Mouse (Mus musculus) c-Kit-positive CD71-positive TER-119-positive erythroid progenitor cells, embryonic 14.5 days (primary cell): ENCODE data around the gene Atp6v0b.

Source experiments
- DNase-seq: peaks from one replicate; pipeline ENCODE4 v3.0.0-alpha.2; 2013; ENCODE audit warnings: low spot score

Gene Atp6v0b

DNA sequence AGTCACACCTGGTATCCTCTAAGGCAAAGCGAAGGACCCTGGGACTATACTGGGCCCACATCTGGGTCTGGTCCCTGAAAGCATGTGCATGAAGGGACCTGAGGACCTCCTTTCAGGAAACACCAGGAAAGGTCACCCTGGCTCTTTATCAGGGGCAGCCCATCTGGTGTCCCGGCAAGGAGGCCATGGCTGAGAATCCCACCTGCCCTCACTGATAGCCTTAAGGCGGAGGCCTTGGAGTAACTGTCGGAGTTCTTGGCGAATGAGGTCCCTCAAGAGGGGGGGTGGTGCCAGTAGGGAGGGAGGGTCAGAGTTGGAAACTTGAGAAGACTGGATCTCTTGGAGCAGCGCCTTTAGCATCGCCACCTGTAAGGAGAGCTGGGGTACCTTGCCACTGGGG lies 15.3 kb downstream of the Atp6v0b start:
- peak; percentile 46 for DNase-seq

DNA sequence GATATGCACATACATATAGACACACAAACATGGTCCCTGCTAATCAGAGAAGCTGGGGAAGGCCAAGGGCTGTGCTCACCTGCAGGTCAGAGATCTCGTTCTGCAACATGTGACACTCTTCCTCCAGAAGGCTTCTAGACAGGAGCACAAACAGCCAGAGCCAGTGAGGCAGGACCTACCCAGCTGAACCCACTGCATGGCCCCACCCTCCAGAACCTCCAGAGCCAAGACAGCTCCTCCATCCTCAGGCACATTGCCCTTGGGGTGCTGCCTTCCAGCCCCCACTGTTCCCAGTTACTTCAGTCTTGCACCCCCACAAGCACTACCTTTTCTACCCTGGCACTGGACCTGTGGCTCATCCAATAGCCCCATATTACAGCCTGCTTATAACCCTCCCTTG lies 16.7 kb downstream of the Atp6v0b start:
- DNase-seq = no peak

DNA sequence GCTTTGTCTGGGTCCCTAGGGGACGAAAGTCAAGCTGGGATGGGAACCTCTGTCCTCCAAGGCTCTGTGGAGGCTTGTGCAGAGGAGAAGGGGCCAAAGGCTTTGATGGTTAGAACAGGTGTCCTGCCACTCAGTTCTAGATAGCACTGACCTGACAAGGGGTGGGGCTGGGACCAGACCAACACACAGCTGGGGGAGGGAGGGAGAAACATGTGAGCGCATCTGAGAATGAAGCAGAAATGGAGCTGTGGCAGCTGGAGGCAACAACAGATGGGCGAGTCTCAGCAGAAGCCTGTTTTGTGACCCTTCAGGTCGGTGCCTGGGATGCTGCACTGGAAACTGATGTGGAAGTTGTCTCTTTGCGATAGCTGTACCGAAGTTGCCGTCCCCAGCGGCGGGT lies 17.8 kb downstream of the Atp6v0b start:
- no peak for DNase-seq

DNA sequence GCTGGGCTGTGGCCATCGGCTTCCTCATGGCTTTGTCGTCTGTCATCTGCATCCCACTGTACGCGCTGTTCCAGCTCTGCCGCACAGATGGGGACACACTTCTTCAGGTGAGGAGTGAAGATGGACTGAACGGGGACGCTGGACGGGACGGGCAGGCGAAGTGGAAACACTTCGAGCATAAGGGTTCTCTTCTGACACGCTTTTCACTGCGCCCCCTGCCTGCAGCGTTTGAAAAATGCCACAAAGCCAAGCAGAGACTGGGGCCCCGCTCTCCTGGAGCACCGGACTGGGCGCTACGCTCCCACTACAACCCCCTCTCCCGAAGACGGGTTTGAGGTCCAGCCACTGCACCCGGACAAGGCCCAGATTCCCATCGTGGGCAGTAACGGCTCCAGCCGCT lies 19.3 kb downstream of the Atp6v0b start:
- peak; percentile 59 for DNase-seq

DNA sequence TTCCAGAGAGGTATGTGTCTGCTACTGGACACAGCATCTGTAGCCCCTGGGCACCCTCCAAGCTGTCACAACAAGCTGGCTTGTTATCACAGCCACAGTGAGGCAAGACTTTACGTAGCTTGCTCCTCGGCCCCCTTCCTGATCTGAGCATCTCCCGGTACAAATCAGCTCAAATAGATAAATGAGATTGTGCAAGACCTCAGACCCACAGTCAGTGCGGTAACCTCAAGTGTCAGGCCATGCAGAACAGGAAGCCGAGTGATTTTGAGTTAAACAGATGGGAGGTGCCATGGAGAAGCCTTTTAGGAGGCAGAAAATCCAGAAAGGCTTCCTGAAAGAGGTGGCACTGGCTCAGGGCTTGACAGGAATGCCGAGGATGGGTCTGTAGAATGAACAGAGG lies 20.1 kb downstream of the Atp6v0b start:
- no peak for DNase-seq

DNA sequence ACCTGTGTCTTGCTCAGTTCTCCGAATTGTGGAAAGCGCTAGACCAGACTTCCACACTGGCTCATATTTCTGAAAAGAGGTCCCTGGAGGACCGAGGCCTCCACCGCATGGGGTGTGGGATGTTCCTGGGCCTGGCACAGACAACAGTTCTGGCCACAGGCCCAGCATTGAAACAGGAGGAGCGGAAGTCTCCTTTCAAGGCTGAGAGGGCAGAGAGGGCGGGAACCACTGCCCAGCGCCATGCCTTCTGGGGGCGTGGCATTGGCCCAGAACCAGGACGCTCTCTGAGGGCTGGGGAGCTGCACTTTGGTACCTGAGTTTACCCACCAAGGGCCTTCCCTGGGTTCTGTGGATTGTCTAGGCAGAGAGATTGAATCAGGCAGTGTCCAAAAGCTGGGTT lies 21.1 kb downstream of the Atp6v0b start:
- DNase-seq = no peak

DNA sequence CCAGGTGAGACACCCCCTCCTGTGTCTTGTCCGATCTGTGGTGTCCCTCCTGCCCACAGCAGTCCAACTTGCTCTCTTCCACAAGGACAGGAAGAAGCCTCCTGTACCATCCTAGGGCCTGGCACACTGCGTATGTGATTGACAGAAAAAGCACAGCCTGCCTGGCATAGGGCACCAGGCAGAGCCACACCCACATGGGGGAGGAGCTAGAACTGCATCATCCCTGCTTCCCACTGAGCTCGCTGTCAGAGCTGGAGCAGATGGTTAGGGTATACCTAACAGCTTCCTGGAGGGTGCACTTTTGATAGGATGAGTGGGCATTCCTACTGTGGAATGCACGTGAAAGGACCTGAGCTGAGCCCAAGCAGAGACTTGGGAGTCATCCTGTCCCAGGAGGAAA lies 24.3 kb downstream of the Atp6v0b start:
- DNase-seq = no peak

DNA sequence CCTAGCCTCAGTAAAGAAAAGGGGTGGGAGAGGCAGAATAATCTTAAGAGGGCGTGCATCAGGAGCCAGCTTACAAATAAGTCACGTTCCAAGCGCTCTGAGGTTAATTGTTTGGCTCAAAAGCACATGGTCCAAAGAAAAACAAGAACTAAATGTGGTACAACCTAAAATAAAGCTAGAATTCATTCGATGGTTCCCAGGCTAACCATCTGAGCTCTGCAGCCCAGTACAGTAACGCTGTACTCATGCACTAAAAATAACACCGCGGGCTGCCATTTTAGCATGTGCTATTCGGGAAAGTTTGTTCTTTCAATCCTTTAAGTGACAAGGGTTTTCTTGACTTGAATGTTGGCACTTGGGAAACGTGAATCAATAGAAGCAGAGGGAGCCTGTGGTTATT lies 26.6 kb downstream of the Atp6v0b start:
- DNase-seq = no peak

DNA sequence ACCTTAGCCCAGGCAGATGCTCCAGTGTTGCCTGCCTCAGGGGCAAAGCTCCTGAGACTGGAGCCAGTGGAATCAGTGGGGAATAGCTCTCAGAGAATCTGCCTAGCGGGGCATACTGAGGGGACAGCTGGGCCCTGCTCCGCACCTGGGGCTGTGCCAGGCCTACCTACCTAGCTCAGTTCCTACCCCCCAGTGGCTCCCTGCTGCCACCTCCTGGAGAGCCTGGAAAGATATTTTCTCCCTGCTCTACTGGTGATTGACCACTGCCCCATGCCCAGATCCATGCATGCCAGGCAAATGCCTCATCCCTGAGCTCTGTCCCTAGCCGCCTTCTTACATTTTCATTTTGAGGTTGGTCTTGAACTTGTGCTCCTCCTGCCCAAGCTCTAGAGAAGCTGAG lies 28.3 kb downstream of the Atp6v0b start:
- DNase-seq = no peak

DNA sequence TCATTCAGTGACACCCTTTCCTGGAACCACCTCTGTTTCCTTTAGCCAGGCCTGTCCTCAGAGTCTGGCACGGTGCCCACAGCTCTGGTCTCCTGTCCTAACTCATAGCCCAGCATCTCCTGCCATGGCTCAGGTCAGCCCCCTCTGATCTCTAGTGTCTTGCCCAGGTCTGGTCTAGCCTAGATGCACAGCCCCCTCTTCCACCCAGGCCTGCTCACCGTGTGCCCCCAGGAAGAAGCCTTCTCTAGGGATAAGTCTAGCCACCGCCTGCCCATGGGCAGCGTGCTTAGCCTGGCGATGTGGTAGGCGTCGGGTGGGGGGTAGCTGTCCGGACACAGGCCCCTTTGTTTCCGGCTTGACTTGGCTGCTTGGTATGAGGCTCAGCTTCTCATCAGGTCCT lies 32.0 kb downstream of the Atp6v0b start:
- no peak for DNase-seq

DNA sequence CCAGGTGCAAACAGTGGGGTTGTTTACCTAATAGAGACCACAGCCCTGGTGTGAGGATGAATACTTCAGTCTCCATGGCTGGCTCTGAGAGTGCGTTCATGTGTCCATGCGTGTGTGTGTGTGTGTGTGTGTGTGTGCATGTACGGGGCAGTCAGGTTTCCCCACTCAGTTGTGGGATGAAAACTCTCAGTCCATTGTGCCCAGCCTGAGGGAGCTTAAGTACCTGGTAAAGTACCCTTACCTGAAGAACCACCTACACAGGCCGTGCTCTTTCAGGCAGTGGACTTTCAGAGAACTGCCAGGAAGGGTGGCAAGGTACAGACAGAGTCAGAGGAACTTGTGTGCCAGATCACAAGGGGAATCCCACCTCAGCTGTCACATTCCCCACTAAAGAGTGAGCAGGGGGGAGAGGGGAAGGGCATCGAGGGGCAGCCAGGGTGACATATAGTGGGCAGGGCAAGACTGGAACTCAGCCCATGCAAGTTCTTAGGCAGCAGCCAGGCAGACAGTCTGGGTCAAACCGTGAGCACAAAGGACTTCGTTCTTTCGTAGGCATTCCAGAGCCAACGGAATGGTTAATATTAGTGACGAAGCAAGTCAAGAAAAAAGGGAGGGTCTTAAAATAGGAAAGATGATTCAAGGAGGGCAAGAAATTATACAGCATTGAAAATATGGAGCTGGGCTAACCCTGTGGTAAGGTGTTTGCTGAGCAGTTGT lies 34.8 kb downstream of the Atp6v0b start:
- DNase-seq = no peak

DNA sequence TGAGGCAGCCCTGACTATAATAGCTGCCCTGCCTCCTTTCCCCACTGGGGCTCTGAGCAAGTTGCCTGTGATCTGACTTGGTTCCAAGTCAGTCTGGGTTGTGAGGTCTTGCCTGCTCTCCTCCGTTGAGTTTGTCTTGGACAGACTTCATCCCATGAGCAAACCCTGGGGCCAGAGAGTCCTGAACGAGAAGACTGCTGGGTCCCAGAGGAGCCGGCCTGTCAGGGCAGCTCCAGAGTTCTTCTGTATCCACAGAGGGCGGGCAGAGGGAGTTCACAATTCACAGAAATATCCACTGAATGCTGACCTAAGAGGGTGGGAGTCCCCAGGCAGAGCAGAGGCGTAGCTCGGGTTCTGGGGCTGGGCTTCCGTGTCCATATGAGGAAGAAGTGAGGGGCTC lies 36.3 kb downstream of the Atp6v0b start:
- DNase-seq = no peak

DNA sequence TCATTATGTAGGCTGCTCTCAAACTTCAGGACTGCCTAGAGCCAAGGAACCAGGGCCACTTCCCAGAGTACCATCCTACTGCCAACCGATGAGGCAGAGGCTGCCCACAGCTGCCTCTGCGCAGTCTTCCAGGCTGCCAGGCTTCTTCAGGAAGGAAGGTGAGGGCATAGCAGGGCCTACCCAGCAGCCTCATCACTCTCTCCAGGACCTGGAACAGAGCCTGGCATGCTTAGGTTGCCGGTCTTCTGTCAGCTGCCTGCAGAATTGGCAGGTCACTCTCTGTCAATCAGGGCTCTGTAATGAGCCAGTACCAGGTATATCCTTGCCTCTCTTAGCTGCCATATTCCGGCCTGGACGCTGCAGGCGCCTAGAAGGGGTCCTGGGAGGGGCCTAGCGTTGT lies 37.0 kb downstream of the Atp6v0b start:
- no peak for DNase-seq

DNA sequence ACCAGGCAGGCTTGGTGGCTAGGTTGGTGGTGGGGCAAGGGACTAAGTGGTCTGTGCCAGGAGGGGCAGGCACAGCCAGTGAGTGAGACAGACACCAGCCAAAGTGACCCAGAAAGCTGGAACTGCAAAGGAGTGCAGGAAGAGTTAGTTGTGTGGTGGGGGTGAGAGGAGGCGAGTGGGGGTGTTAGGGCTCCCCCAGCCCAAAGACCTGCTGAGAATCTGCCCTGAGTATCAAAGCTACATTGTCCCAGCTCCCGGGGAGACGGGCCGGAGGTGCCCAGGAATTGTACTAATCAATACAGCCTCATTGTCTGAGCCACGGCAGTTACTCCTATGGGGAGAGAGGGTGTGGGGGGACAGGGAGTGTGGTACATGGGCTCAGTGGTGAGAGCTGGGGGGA lies 37.6 kb downstream of the Atp6v0b start:
- no peak for DNase-seq

DNA sequence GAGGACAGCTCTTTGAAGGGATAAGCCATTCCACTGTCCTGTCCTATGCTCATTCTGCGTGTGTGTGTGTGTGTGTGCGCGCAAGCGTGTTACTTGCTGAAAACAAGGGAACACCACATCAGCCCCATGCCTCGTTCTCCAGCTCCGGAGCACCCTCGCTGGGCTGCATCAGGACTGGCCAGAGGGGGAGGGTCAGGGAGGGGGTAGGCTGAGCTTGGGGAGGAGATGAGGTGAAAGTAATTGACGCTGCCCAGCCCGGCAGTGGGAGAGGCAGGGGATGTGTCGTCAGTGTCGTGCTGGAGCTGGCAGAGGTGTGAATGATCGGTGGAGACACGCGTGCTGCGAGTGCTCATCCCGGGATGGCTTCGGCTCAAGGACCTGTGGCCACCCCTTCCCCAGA lies 38.1 kb downstream of the Atp6v0b start:
- DNase-seq = no peak

DNA sequence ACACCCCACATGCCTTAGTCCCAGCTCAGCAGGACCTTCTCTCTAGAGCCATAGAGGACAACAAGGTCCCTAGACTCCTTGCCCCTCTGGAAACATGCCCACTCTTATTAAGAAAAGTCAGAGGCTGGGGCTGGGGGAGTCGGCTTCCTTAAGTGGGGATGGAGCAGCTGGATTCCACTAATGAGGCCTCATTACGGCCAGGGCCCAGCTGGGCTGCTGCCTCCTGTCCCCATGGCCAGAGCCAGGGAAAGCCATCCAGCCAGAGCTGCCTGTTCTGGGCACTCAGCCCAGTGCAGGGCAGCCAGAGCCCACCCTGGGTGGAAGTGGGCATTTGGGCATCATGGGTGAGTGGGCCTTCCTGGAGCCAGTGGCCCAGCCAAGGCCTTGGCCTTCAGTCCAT lies 40.1 kb downstream of the Atp6v0b start:
- DNase-seq = no peak

DNA sequence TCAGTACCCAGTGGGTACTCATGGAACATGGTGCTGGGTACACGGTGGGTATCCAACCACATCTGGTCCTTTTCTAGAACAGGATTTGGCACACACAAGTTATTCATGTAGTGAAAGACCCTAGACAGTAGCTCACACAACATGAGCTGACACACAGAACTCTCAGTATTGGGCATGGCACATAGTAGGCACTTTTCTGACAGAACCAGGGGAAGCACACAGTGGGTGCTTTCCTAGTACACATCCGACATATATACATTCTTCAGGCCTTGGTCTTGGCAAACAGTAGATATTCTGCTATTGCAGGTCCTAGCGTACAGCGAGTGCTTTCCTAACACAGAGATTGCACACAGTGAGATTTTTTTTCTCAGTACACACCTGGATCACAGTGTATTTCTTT lies 40.9 kb downstream of the Atp6v0b start:
- no peak for DNase-seq

DNA sequence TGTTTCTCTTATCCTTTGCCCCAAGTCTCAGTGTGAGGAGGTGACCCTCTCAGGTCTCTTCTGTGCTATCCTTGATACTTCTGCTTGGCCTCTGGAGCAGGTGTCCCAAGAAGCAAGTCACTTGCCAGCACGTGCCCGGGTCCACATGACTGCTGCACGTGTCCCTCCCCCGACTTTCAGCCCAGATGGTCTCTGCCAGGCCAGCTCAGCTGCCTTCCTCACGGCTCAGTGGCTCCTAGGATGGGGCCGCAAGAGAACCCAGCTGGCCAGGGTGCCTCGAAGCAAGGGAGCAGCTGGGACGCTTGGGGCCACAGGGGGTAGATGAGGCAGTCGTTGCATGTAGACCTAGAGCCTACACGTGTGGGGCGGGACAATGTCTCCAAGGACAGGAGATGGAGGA lies 41.8 kb downstream of the Atp6v0b start:
- no peak for DNase-seq

DNA sequence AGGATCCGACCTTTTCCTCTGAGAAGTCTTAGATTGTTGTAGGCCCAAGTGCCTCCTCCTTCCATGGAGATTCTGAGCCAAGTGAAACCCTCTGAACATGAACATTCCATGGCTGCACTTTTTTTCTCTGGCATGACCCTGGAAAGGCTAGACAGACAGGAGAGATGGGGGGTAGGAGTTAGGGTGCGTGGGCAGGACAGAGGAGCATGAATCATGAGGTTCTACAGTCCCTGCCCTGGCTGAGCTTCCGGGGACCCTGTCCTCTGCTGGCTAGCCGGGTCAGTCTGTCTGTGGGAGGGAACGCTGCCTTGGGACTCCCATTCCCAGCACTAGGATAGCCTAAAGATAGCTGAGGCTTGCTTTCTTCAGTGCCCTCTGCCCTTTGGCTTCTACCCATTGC lies 42.7 kb downstream of the Atp6v0b start:
- DNase-seq = no peak

DNA sequence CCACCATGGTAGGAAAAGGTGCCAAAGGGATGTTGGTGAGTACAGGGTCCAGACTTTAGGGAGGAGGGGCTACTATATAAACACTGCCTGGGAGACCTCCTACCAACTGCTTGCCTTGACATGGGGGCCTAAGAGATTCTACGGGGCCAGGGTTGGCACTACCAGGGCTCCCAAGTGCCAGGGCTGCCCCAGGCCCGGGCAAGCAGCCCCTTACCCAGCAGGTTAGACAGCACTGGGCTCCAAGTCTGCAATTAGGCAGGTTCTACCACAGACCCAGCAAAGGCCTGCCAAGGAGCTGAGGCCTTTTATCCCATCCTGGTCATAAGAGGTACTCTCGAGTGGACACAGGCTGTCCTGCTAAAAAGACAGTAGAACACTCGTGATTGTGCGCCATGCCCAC lies 44.0 kb downstream of the Atp6v0b start:
- no peak for DNase-seq

DNA sequence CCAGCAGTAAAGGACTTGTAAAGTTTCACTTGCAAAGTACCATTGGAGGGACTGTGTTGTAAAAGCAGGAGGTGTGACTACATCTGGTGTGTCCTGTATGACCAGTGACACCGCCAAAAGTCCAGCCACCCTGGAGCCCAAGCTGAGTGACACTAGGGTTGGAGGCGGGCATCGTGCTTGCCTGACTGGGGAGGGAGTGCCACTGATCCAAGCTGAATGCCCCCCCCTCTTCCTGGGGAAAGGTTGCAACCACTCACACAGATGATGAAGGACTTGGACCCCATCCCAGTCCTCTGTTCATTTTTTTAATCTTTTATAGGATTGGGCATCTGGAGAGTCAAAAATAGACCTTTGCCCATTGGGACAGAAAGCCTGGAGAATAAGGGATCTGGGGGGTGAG lies 45.6 kb downstream of the Atp6v0b start:
- no peak for DNase-seq

DNA sequence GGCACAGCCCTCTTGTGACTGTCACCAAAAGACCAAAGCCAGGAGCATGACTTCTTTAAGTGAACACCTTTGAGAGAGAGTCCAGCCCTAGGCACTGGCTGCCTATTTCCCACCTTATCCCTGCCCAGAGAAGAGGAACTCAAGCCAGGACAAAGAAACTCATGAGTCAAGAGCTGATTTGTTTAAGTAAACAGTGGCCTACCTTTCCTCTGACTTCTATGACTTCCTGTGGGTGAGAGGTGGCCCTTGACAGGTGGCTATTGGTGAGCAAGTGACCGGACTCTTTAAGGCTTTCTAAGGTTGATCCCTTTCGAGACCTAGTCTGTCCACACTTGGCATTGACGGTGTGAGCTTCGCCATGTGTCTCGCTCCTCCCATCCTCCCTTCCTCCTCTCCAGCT lies 46.3 kb downstream of the Atp6v0b start:
- DNase-seq = no peak

DNA sequence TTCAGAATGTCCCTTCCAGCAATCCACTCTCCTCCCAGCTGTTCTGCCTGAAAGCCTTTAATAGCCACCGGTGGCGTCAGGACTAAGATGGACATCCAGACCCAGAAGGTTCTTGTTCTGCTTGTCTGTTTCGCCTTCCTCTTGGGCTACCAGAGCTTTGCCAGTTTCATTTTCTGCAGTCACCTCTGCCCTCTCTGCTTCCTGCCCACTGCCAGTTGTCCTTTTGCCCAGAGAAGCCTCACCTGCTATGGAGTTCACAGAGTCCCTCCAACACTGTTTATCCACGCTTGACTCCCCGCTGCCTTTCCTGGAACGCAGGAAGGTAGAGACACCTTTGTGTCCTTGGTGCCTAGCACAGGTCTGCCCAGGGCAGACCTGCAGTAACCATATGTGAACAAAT lies 47.8 kb downstream of the Atp6v0b start:
- no peak for DNase-seq

DNA sequence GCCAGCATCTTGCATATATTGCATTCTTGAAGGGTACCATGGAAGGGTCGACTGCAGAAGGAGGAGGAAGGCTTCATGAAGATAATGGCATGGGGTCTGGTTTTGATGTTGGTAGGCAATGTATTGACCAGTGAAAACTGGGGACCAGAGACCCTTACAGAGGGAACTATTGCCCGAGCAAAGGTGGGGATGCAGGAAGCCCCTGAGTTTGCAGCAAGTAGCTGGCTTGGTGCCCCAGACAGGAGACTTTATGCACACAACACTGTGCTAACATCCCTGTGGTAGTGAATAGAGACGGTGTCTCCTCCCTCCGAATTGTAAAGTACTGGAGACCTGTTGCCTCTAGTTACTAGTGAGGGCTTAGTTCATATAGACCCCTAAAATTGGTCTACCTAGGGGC lies 49.9 kb downstream of the Atp6v0b start:
- no peak for DNase-seq
